Mouse (Mus musculus) layer of hippocampus, postnatal 25 days (tissue): ENCODE data around the gene Shroom2. TPM values are rescaled to one million over a fixed set of nuclear protein-coding genes. Genes with fewer than 3 reads are reported as not detected.
"Not testable (repeated sequence)": the region's sequence is repeated elsewhere in the genome, so short reads cannot be mapped to it uniquely, and the experiment has no call there.

Experiments used
- DNase-seq, 2 experiments: peaks; one replicate each; pipeline ENCODE4 v3.0.0; 2022; ENCODE audit warnings: mixed read lengths in 2 of 2, low spot score in 1 of 2; ENCODE audit errors: extremely low spot score in 1 of 2
- total RNA-seq, 2 experiments: library from RNA; stranded (reverse); gene quantifications; 2 replicates each; pipeline ENCODE4 v1.2.3; 2021

Shroom2 gene
- total RNA-seq = 100 to 1,000 TPM; 105 to 113 TPM

DNA sequence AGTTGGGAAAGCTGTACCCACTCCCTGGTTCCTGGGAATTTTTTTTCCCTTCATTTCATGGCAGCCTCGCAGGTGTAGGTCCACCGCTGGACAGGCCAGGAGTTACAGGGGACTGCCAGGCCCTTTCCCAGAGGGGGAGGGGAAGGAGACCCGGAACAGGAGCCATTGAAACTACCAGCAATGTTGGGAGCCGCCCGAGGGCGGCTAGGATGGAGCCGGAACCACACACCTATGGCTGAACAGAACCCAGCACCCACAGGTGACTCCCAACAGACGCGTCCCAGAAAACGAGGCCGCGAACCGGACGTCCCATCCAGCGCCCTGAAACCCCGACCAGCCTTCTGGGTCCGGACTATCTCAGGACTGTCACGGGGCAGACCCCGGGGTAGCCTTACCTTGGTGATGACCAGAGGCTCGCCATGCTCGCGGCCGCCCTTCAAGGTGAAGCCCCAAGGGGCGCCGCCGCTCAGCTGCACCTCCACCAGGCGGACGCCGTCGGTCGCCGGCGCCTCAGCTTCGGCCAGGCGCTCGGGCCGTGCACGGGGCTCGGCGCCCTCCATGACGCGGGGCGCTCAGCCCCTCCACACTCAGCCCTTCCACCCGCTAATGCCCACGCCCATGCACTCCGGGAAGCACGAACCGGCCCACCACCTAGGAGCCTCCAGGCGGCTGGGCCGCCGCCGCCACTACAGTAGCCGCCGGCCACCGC is at the start of gene Shroom2:
TSS of gene Shroom2 (minus strand) at position 575 of the 709 bp plus-strand sequence.
- no peak for DNase-seq

DNA sequence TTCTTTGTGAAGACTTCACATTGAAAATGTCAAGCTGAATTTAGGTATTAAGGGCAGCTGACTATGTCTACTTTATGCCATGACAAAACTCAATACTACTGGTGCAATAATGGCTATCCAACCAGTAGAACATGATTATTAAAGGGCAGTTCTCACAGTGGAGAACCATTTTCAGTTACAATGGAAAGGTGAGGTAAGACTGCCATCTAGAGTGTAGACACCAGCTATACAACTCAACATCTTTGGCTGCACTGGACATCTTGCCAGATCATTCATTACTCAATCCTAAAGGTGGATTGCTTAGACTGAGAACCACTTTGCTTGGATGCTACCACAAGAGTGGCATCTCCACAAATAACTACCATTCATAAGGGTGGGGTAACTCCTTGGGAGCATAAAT is 49.7 kb upstream of the Shroom2 start:
- DNase-seq = no peak

- DNase-seq = no peak
Measured at GRCm38 (mm10) chrX:152813339-152813738, 44.1 kb upstream of the Shroom2 start.

- no peak for DNase-seq
Measured at GRCm38 (mm10) chrX:152805317-152805716, 36.1 kb upstream of the Shroom2 start.

GRCm38 (mm10) chrX:152788611-152789010 is 19.3 kb upstream of the Shroom2 start:
- DNase-seq = no peak

GRCm38 (mm10) chrX:152788129-152788528 is 18.9 kb upstream of the Shroom2 start:
- no peak for DNase-seq

- peak in 1 of 2 experiments; percentile 4 for DNase-seq
Measured at GRCm38 (mm10) chrX:152781720-152782403, 12.6 kb upstream of the Shroom2 start, which contains the start of gene Gpr143. Gene Gpr143 (plus strand): TSS chrX:152781921.

DNA sequence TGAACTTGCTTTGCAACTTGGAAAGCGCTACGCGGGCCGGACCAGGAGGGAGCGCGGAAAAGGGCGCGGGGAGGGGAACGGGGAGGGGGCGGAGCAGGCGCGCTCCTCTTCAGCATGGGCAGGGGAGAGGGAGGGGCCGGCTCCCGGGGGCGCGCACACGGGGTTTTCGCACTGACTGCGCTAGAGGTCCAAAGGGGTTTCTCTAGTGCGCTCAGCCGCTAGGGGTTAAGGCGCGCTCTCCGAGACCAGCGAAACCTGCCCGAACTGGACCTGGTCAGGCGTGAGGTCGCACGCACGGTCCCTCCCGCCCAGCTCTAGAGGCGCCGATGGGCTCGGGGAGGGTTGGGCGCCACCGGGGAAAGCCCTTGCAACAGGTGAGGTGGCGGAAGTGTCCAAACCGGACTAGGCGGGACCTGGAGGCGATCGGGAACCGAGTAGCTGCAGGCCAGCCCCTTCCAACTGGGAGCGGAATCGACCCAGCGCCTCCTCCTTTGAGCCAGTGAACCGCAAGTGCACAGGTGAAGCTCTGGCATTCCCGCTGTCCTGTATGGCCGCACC is 414 bp upstream of the Shroom2 start:
- DNase-seq = peak; percentile 9 to 12

DNA sequence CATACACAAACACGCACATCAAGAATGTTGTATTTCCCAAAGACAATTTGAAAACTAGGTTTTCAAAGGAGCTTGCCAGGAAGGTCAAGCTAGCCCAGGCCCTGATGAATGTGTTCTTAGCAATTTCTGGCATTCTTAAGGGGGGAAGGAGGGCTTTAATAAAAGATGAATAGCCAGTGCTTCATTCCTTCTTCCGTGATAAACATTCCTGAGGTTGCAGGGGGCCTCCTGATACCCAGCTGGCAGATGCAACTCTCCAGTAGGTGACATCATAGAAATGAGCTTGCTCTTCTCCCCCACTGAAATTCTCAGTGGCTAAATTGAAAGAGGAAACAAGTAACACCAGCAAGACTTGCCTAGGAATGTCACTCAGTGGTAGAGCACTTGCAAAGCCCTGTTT is 5.1 kb downstream of the Shroom2 start:
- DNase-seq = no peak

DNA sequence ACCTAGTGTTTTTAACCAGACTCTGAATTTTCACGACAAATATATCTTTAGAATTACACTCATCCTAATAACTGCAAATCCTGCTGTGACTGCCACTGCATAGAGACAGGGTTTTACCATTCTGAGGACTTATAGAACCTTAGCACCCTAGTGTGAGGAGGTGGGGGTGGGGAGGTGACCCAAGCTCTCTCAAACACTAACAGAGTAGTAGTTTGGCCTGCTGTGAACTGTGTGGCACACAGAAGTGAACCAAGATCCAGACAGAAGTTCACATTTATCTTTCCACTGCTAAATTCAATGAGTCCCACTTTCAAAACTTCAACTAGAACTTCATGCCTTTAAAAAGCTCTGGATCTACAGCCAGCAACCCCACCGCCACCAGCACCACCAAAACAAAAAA is 6.4 kb downstream of the Shroom2 start:
- DNase-seq = no peak

- no peak for DNase-seq
Measured at GRCm38 (mm10) chrX:152762437-152762836, 6.8 kb downstream of the Shroom2 start.

DNA sequence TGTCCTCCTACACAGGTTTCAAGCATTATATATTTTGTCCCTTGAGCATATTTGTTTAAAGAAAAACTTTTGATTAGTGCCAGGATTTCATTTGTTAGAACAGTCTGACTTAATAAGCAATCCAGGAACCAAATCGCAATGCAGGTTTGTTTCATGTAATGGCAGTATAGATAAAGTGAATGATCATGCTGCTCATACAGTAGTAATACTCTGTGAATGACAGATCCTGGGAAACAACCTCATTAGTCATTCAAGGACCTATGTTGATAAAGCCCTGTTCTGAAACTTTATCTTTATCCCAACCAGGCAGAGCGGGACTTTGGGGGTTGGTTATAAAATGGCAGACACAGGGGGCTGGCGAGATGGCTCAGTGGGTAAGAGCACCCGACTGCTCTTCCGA is 13.0 kb downstream of the Shroom2 start:
- no peak for DNase-seq

- DNase-seq = no peak
Measured at GRCm38 (mm10) chrX:152755819-152756218, 13.4 kb downstream of the Shroom2 start.

DNA sequence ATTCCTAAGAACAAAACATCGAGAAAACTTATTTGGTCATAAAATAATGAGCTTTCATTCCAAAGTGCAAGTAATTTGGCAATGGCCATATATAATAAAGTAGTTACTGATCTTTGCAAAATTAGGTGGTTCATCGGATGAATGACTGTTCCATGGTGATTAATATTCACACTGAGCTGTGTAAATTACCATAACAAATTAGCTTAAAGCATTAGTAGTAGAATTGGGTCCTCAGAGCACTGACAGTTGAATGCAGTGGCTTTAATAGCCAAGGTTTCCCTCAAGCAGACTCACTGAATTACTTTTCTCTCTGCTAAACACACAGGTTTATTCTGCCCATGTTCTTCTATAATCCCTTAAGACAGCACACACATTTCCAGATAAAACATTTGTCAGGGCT is 23.3 kb downstream of the Shroom2 start:
- no peak for DNase-seq

GRCm38 (mm10) chrX:152743642-152744041 is 25.6 kb downstream of the Shroom2 start:
- no peak for DNase-seq

- DNase-seq = no peak
Measured at GRCm38 (mm10) chrX:152738759-152739368, 30.4 kb downstream of the Shroom2 start.

DNA sequence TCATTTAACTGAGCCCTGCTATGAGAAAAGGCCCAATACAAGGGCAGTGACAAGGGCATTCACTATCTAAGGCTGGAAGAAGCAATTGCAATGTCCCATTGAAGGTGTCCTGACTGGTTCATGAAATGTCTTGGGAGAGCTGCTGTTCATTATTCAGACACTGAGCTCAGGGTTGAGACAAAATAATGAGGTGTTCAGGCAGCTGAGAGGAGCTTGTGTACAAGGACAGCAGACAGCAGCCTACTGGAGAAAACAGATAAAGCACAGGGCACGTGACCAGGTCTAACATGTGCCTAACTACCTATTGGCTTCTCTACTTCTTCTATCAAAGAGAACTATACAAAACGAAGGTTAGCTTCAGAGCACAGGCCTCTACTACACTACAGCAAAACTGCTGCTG is 31.1 kb downstream of the Shroom2 start:
- no peak for DNase-seq

- no peak for DNase-seq
Measured at GRCm38 (mm10) chrX:152735283-152735682, 34.0 kb downstream of the Shroom2 start.

- no peak for DNase-seq
Measured at GRCm38 (mm10) chrX:152716693-152717092, 52.6 kb downstream of the Shroom2 start.

- not testable (repeated sequence) for DNase-seq
Measured at GRCm38 (mm10) chrX:152710715-152711114, 58.5 kb downstream of the Shroom2 start.

DNA sequence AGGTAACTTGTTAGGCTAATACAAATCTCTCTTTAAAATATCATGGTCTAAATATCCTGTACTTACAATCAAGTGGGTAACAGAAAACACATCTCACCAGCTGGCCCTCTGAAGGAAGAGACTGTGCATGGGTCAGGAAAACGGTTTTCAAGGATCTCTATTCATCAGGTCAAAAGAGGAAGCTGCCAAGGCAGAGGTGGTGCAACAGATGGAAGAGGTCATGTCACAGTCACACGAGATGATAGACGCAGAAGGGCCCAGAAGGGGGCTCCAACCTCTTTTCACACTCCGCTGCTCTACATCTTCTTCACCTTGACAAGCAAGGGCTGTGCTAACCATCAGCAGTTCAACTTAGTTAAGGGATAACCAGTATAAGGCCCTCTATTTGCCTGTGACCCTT is 60.9 kb downstream of the Shroom2 start:
- no peak for DNase-seq
